Mouse (Mus musculus) ES-CJ7 (cell line): Measurements from ENCODE around the gene Mcrip2.
A peak's percentile ranks its signal among the peaks of the same experiment; 100 is the strongest.

Source experiments
- DNase-seq: peaks from one replicate; pipeline ENCODE4 v3.0.0; 2011; ENCODE audit warnings: low read depth, low spot score

The Mcrip2 gene

GRCm38 (mm10) chr17:25868601-25869191 lies at the start of gene Mcrip2:
Mcrip2 (minus strand) TSS chr17:25868764.
- DNase-seq: peak; percentile 74

- no peak for DNase-seq
These were observed 49.6 kb upstream of the Mcrip2 start for GRCm38 (mm10) chr17:25918037-25918750.

GRCm38 (mm10) chr17:25916931-25917647 lies 48.5 kb upstream of the Mcrip2 start:
- no peak for DNase-seq

GRCm38 (mm10) chr17:25914295-25914694 lies 45.7 kb upstream of the Mcrip2 start:
- DNase-seq: no peak

GRCm38 (mm10) chr17:25913877-25914275 lies 45.3 kb upstream of the Mcrip2 start:
- DNase-seq: no peak

GRCm38 (mm10) chr17:25913186-25913876 lies 44.8 kb upstream of the Mcrip2 start:
- DNase-seq: no peak

- no peak for DNase-seq
These were observed 43.3 kb upstream of the Mcrip2 start for GRCm38 (mm10) chr17:25911816-25912215.

GRCm38 (mm10) chr17:25907640-25908039 lies 39.1 kb upstream of the Mcrip2 start:
- DNase-seq: no peak

GRCm38 (mm10) chr17:25903061-25903460 lies 34.5 kb upstream of the Mcrip2 start:
- DNase-seq: no peak

GRCm38 (mm10) chr17:25900193-25900592 lies 31.6 kb upstream of the Mcrip2 start:
- DNase-seq: no peak

- no peak for DNase-seq
These were observed 27.3 kb upstream of the Mcrip2 start for GRCm38 (mm10) chr17:25895891-25896290.

GRCm38 (mm10) chr17:25895415-25895814 lies 26.9 kb upstream of the Mcrip2 start:
- DNase-seq: no peak

- peak; percentile 77 for DNase-seq
These were observed 25.5 kb upstream of the Mcrip2 start for GRCm38 (mm10) chr17:25893975-25894617.

- no peak for DNase-seq
These were observed 20.3 kb upstream of the Mcrip2 start for GRCm38 (mm10) chr17:25888837-25889236.

- no peak for DNase-seq
These were observed 18.9 kb upstream of the Mcrip2 start for GRCm38 (mm10) chr17:25887467-25887866.

- no peak for DNase-seq
These were observed 18.2 kb upstream of the Mcrip2 start for GRCm38 (mm10) chr17:25886806-25887205.

- peak; percentile 67 for DNase-seq
These were observed 17.1 kb upstream of the Mcrip2 start for GRCm38 (mm10) chr17:25885636-25886035.

GRCm38 (mm10) chr17:25883824-25884223 lies 15.3 kb upstream of the Mcrip2 start:
- no peak for DNase-seq

- DNase-seq: no peak
These were observed 14.7 kb upstream of the Mcrip2 start for GRCm38 (mm10) chr17:25883268-25883667.

GRCm38 (mm10) chr17:25882306-25882705 lies 13.7 kb upstream of the Mcrip2 start:
- no peak for DNase-seq

- DNase-seq: no peak
These were observed 13.1 kb upstream of the Mcrip2 start for GRCm38 (mm10) chr17:25881691-25882090.
